ENCODE assay signal across 8 mouse cellular contexts in genomic region chr3:108563309-108563708, GRCm38 (mm10). TPM values are rescaled to one million over a fixed set of nuclear protein-coding genes. Genes with fewer than 3 reads are reported as not detected.
A peak's percentile ranks its signal among the peaks of the same experiment; 100 is the strongest.
DNase-seq lines count a peak whose midpoint lies in the region; ATAC-seq and TF ChIP-seq lines count a peak whose summit lies in the region.

No protein-coding gene starts in this region.

- H3K4me1 ChIP-seq in bone marrow macrophage, adult 2 months (ENCODE audit: control insufficient read depth, insufficient read depth, low read length) = peaks cover 5% of the 10 kb centered on the region
- H3K4me1 ChIP-seq in embryonic facial prominence, embryonic 15.5 days = peaks cover 12% of the 10 kb centered on the region
- H3K4me1 ChIP-seq in kidney, embryonic 14.5 days (ENCODE audit: control insufficient read depth, insufficient read depth, low read length) = peaks cover 5% of the 10 kb centered on the region
- peaks cover 13% of the 10 kb centered on the region for H3K4me1 ChIP-seq in limb, embryonic 15.5 days
- H3K4me1 ChIP-seq in midbrain, postnatal 0 days (ENCODE audit: insufficient read depth, low read length) = no peaks in the 10 kb centered on the region

- H3K27me3 ChIP-seq in C2C12 (ENCODE audit: control insufficient read depth, insufficient read depth, insufficient read length) = peaks cover 4% of the 10 kb centered on the region
- no peaks in the 10 kb centered on the region for H3K27me3 ChIP-seq in embryonic facial prominence, embryonic 15.5 days
- H3K27me3 ChIP-seq in kidney, embryonic 14.5 days (ENCODE audit: control insufficient read depth, insufficient read depth, low read length) = no peaks in the 10 kb centered on the region
- H3K27me3 ChIP-seq in limb, embryonic 15.5 days = no peaks in the 10 kb centered on the region
- no peaks in the 10 kb centered on the region for H3K27me3 ChIP-seq in midbrain, postnatal 0 days (ENCODE audit: insufficient read depth, low read length)

- DNase-seq in heart, adult 9 months (ENCODE audit: low spot score in 2 of 2) = peak; percentile 60 to 83
- peak; percentile 90 for DNase-seq in midbrain, postnatal 0 days (ENCODE audit: low spot score)
- peak; percentile 83 to 90 for DNase-seq in spleen, postnatal 10 days (ENCODE audit: low spot score in 2 of 2)

- H3K36me3 ChIP-seq in C2C12 (ENCODE audit: control insufficient read depth, insufficient read depth) = peaks cover 13% of the 10 kb centered on the region
- peaks cover 20% of the 10 kb centered on the region for H3K36me3 ChIP-seq in embryonic facial prominence, embryonic 15.5 days
- peaks cover 20% of the 10 kb centered on the region for H3K36me3 ChIP-seq in kidney, embryonic 14.5 days (ENCODE audit: control insufficient read depth, insufficient read depth, low read length)
- peaks cover 21% of the 10 kb centered on the region for H3K36me3 ChIP-seq in limb, embryonic 15.5 days
- peaks cover 8% of the 10 kb centered on the region; the same call in 1 of the 2 replicates for H3K36me3 ChIP-seq in midbrain, postnatal 0 days (ENCODE audit: insufficient read depth, low read length)

- H3ac ChIP-seq in C2C12 (ENCODE audit: control insufficient read depth, insufficient read length, low read depth) = no peak overlapping the region

- peaks cover 20% of the 10 kb centered on the region for H3K79me2 ChIP-seq in C2C12 (ENCODE audit: control insufficient read depth, insufficient read depth)

- no peak for TF ChIP-seq POLR2A in bone marrow macrophage, adult 2 months (IDR thresholded peaks at IDR 0.05; ENCODE audit: borderline replicate concordance, low read depth, low read length)

- H3K79me3 ChIP-seq in C2C12 (ENCODE audit: low read depth) = peaks cover 12% of the 10 kb centered on the region

- peak overlapping the region; percentile 75 for H3K4me3 ChIP-seq in C2C12 (ENCODE audit: insufficient read depth, poor library complexity, severe bottlenecking)
- H3K4me3 ChIP-seq in bone marrow macrophage, adult 2 months (ENCODE audit: insufficient read depth, low read length) = peak overlapping the region; percentile 61
- H3K4me3 ChIP-seq in embryonic facial prominence, embryonic 15.5 days (replicated peaks) = peak overlapping the region; percentile 87
- peak overlapping the region; percentile 89 for H3K4me3 ChIP-seq in kidney, embryonic 14.5 days (ENCODE audit: low read length)
- peak overlapping the region; percentile 83 for H3K4me3 ChIP-seq in limb, embryonic 15.5 days
- H3K4me3 ChIP-seq in midbrain, postnatal 0 days (ENCODE audit: low read depth, low read length) = peak overlapping the region; percentile 83; the same call in 1 of the 2 replicates

- peak overlapping the region; percentile 86 for H3K27ac ChIP-seq in bone marrow macrophage, adult 2 months (ENCODE audit: insufficient read depth, low read depth, low read length)
- H3K27ac ChIP-seq in embryonic facial prominence, embryonic 15.5 days (replicated peaks) = peak overlapping the region; percentile 97
- peak overlapping the region; percentile 93 for H3K27ac ChIP-seq in kidney, embryonic 14.5 days (ENCODE audit: low read depth, low read length)
- peak overlapping the region; percentile 96 for H3K27ac ChIP-seq in limb, embryonic 15.5 days
- peak overlapping the region; percentile 93 for H3K27ac ChIP-seq in midbrain, postnatal 0 days (ENCODE audit: low read depth, low read length)

- peak overlapping the region; percentile 83 for H3K9ac ChIP-seq in embryonic facial prominence, embryonic 15.5 days
- peak overlapping the region; percentile 53 for H3K9ac ChIP-seq in kidney, embryonic 14.5 days (ENCODE audit: low read depth, low read length)
- H3K9ac ChIP-seq in limb, embryonic 15.5 days = 0 out of 2 replicates have a peak overlapping the region, but pooled peaks have one; percentile 1
- no peak overlapping the region for H3K9ac ChIP-seq in midbrain, postnatal 0 days (replicated peaks; ENCODE audit: low read length, poor library complexity, severe bottlenecking)

- peak overlapping the region; percentile 89 for H3K4me2 ChIP-seq in embryonic facial prominence, embryonic 15.5 days (replicated peaks)
- peak overlapping the region; percentile 83 for H3K4me2 ChIP-seq in kidney, embryonic 14.5 days (replicated peaks; ENCODE audit: low read depth, low read length)
- H3K4me2 ChIP-seq in limb, embryonic 15.5 days = peak overlapping the region; percentile 73
- H3K4me2 ChIP-seq in midbrain, postnatal 0 days (ENCODE audit: low read depth, low read length, poor library complexity, severe bottlenecking) = peak overlapping the region; percentile 53

- H3K9me3 ChIP-seq in embryonic facial prominence, embryonic 15.5 days (replicated peaks) = no peaks in the 10 kb centered on the region
- no peaks in the 10 kb centered on the region for H3K9me3 ChIP-seq in kidney, embryonic 14.5 days (ENCODE audit: control insufficient read depth, low read length)
- H3K9me3 ChIP-seq in limb, embryonic 15.5 days = no peaks in the 10 kb centered on the region
- H3K9me3 ChIP-seq in midbrain, postnatal 0 days (ENCODE audit: low read length) = no peaks in the 10 kb centered on the region

- peak; percentile 30 for TF ChIP-seq CTCF in C2C12 (IDR thresholded peaks at IDR 0.05; ENCODE audit: control insufficient read depth, insufficient read depth, insufficient read length)
- TF ChIP-seq CTCF in bone marrow macrophage, adult 2 months (IDR thresholded peaks at IDR 0.05; ENCODE audit: low read depth, low read length) = no peak
- peak; percentile 86 for TF ChIP-seq CTCF in midbrain, postnatal 0 days (IDR thresholded peaks at IDR 0.05)

- WGBS in embryonic facial prominence, embryonic 15.5 days = 5% methylated on average over 4 of the region's 4 CpGs
- WGBS in kidney, embryonic 14.5 days = 8% methylated on average over 4 of the region's 4 CpGs
- 7% methylated on average over 4 of the region's 4 CpGs for WGBS in limb, embryonic 15.5 days
- 4% methylated on average over 4 of the region's 4 CpGs for WGBS in midbrain, postnatal 0 days

- peak; percentile 45; the same call in 1 of the 2 replicates for ATAC-seq in embryonic facial prominence, embryonic 15.5 days (ENCODE audit: insufficient number of reproducible peaks, low FRiP score, low TSS enrichment, low read depth)
- peak; percentile 11; the same call in 1 of the 2 replicates for ATAC-seq in kidney, embryonic 14.5 days (ENCODE audit: low FRiP score, low TSS enrichment)
- no peak for ATAC-seq in limb, embryonic 15.5 days (ENCODE audit: insufficient number of reproducible peaks, low FRiP score, low TSS enrichment, low read depth)
- no peak for ATAC-seq in midbrain, postnatal 0 days (ENCODE audit: low FRiP score)

RNA-seq across cellular contexts. Expression of gene Tmem167b, which starts 1.0 kb away (rescaled TPM):
- 13.0 TPM for polyA plus RNA-seq in C2C12 (2012; fragmentation: generic; extraction: Trizol)
- polyA plus RNA-seq in bone marrow macrophage, adult 2 months (2012; ENCODE audit: insufficient read depth, insufficient read length, missing spikeins) = 31.7 and 36.5 TPM in 2 replicates
- polyA plus RNA-seq in embryonic facial prominence, embryonic 15.5 days (2015; fragmentation: Nextera tagmentation; extraction: Ambion mirVana) = 48.6 and 49.6 TPM in 2 replicates
- 20.4 and 32.7 TPM in 2 replicates for polyA plus RNA-seq in kidney, embryonic 14.5 days (2014; fragmentation: Nextera tagmentation; extraction: Ambion mirVana)
- 52.2 and 53.4 TPM in 2 replicates for polyA plus RNA-seq in limb, embryonic 15.5 days (2015; fragmentation: Nextera tagmentation; extraction: Ambion mirVana)
- 35.6 and 50.2 TPM in 2 replicates for total RNA-seq in midbrain, postnatal 0 days (2014; rRNA removed)
- polyA plus RNA-seq in midbrain, postnatal 0 days (2015; fragmentation: Nextera tagmentation; extraction: Ambion mirVana) = 40.4 and 41.7 TPM in 2 replicates

RNA-seq across cellular contexts. Expression of gene Taf13, which starts 8.2 kb away (rescaled TPM):
- polyA plus RNA-seq in C2C12 (2012; fragmentation: generic; extraction: Trizol) = 12.3 TPM
- 25.4 and 27.4 TPM in 2 replicates for polyA plus RNA-seq in bone marrow macrophage, adult 2 months (2012; ENCODE audit: insufficient read depth, insufficient read length, missing spikeins)
- polyA plus RNA-seq in embryonic facial prominence, embryonic 15.5 days (2015; fragmentation: Nextera tagmentation; extraction: Ambion mirVana) = 43.1 and 51.3 TPM in 2 replicates
- 35.1 and 45.2 TPM in 2 replicates for polyA plus RNA-seq in kidney, embryonic 14.5 days (2014; fragmentation: Nextera tagmentation; extraction: Ambion mirVana)
- 48.7 and 53.5 TPM in 2 replicates for polyA plus RNA-seq in limb, embryonic 15.5 days (2015; fragmentation: Nextera tagmentation; extraction: Ambion mirVana)
- total RNA-seq in midbrain, postnatal 0 days (2014; rRNA removed) = 7.0 and 11.3 TPM in 2 replicates
- polyA plus RNA-seq in midbrain, postnatal 0 days (2015; fragmentation: Nextera tagmentation; extraction: Ambion mirVana) = 43.2 and 44.1 TPM in 2 replicates

RNA-seq across cellular contexts. Expression of gene 5330417C22Rik, which starts 27.0 kb away (rescaled TPM):
- 0.01 TPM for polyA plus RNA-seq in C2C12 (2012; fragmentation: generic; extraction: Trizol)
- polyA plus RNA-seq in bone marrow macrophage, adult 2 months (2012; ENCODE audit: insufficient read depth, insufficient read length, missing spikeins) = not detected in 2 replicates
- 3.3 and 4.1 TPM in 2 replicates for polyA plus RNA-seq in embryonic facial prominence, embryonic 15.5 days (2015; fragmentation: Nextera tagmentation; extraction: Ambion mirVana)
- polyA plus RNA-seq in kidney, embryonic 14.5 days (2014; fragmentation: Nextera tagmentation; extraction: Ambion mirVana) = 0.59 and 2.0 TPM in 2 replicates
- 0.63 and 0.77 TPM in 2 replicates for polyA plus RNA-seq in limb, embryonic 15.5 days (2015; fragmentation: Nextera tagmentation; extraction: Ambion mirVana)
- total RNA-seq in midbrain, postnatal 0 days (2014; rRNA removed) = 10.1 and 16.1 TPM in 2 replicates
- 19.8 and 22.9 TPM in 2 replicates for polyA plus RNA-seq in midbrain, postnatal 0 days (2015; fragmentation: Nextera tagmentation; extraction: Ambion mirVana)

RNA-seq across cellular contexts. Expression of gene Wdr47, which starts 27.8 kb away (rescaled TPM):
- 3.4 TPM for polyA plus RNA-seq in C2C12 (2012; fragmentation: generic; extraction: Trizol)
- polyA plus RNA-seq in bone marrow macrophage, adult 2 months (2012; ENCODE audit: insufficient read depth, insufficient read length, missing spikeins) = 7.2 and 10.1 TPM in 2 replicates
- 18.0 and 19.9 TPM in 2 replicates for polyA plus RNA-seq in embryonic facial prominence, embryonic 15.5 days (2015; fragmentation: Nextera tagmentation; extraction: Ambion mirVana)
- polyA plus RNA-seq in kidney, embryonic 14.5 days (2014; fragmentation: Nextera tagmentation; extraction: Ambion mirVana) = 4.7 and 8.5 TPM in 2 replicates
- polyA plus RNA-seq in limb, embryonic 15.5 days (2015; fragmentation: Nextera tagmentation; extraction: Ambion mirVana) = 15.8 and 18.1 TPM in 2 replicates
- 77.6 and 84.9 TPM in 2 replicates for total RNA-seq in midbrain, postnatal 0 days (2014; rRNA removed)
- 80.1 and 86.0 TPM in 2 replicates for polyA plus RNA-seq in midbrain, postnatal 0 days (2015; fragmentation: Nextera tagmentation; extraction: Ambion mirVana)

RNA-seq across cellular contexts. Expression of gene 1700013F07Rik, which starts 29.4 kb away (rescaled TPM):
- not detected for polyA plus RNA-seq in C2C12 (2012; fragmentation: generic; extraction: Trizol)
- polyA plus RNA-seq in bone marrow macrophage, adult 2 months (2012; ENCODE audit: insufficient read depth, insufficient read length, missing spikeins) = not detected in 2 replicates
- 2.8 and 6.1 TPM in 2 replicates for polyA plus RNA-seq in embryonic facial prominence, embryonic 15.5 days (2015; fragmentation: Nextera tagmentation; extraction: Ambion mirVana)
- not detected in 2 replicates for polyA plus RNA-seq in kidney, embryonic 14.5 days (2014; fragmentation: Nextera tagmentation; extraction: Ambion mirVana)
- polyA plus RNA-seq in limb, embryonic 15.5 days (2015; fragmentation: Nextera tagmentation; extraction: Ambion mirVana) = 0.26 TPM in 1 of 2 replicates, not detected in the other
- total RNA-seq in midbrain, postnatal 0 days (2014; rRNA removed) = 2.4 and 3.4 TPM in 2 replicates
- 3.8 and 4.4 TPM in 2 replicates for polyA plus RNA-seq in midbrain, postnatal 0 days (2015; fragmentation: Nextera tagmentation; extraction: Ambion mirVana)

Comparison
In these comparisons a context has a peak if more than half of its experiments do, and no peak if none do; other contexts are left out.
1. ATAC-seq: peak in embryonic facial prominence, embryonic 15.5 days (single experiment) and kidney, embryonic 14.5 days (single experiment); none in limb, embryonic 15.5 days (single experiment) and midbrain, postnatal 0 days (single experiment).
2. Peak in every context shown above with its lines, with median percentiles within 50 percentile points of each other: H3K4me3 ChIP-seq, H3K27ac ChIP-seq, H3K4me2 ChIP-seq and DNase-seq.